Mouse (Mus musculus) heart, postnatal 0 days (tissue): ENCODE results near the gene E2f4. TPM values are rescaled to one million over a fixed set of nuclear protein-coding genes. Genes with fewer than 3 reads are reported as not detected.

Source experiments
- ATAC-seq: fragments of 200-750 bp; cut with Nextera tagmentation; 2 replicates; pipeline ENCODE4 v1.8.0; 2017; ENCODE audit warnings: low read depth, moderate number of reproducible peaks, moderate library complexity; ENCODE audit not compliant: insufficient read depth
- DNase-seq: peaks from one replicate; pipeline ENCODE4 v3.0.0-alpha.2; 2016; ENCODE audit warnings: low spot score
- H3K27ac ChIP-seq: fragments of 300-500 bp; sonication (generic); 2 replicates; pipeline ENCODE4 v1.5.1; 2014; ENCODE audit warnings: low read depth, mild to moderate bottlenecking
- H3K27me3 ChIP-seq: fragments of 300-500 bp; sonication (generic); 2 replicates; pipeline ENCODE4 v1.6.1; 2014; ENCODE audit warnings: low read length, mixed read lengths; ENCODE audit not compliant: control insufficient read depth, insufficient read depth
- H3K36me3 ChIP-seq: fragments of 300-500 bp; sonication (generic); replicated peaks from 2 replicates; pipeline ENCODE4 v1.6.1; 2014; ENCODE audit warnings: low read length, mixed read lengths; ENCODE audit not compliant: control insufficient read depth, insufficient read depth
- H3K4me1 ChIP-seq: fragments of 300-500 bp; sonication (generic); 2 replicates; pipeline ENCODE4 v1.6.1; 2014; ENCODE audit warnings: antibody characterized with exemption; ENCODE audit not compliant: control insufficient read depth, insufficient read depth
- H3K4me2 ChIP-seq: fragments of 300-500 bp; sonication (generic); 2 replicates; pipeline ENCODE4 v1.6.1; 2014; ENCODE audit warnings: low read depth, mild to moderate bottlenecking, low read length, moderate library complexity
- H3K4me3 ChIP-seq: fragments of 300-500 bp; sonication (generic); 2 replicates; pipeline ENCODE4 v1.5.1; 2014; ENCODE audit warnings: low read depth, low read length
- H3K9ac ChIP-seq: fragments of 300-500 bp; sonication (generic); replicated peaks from 2 replicates; pipeline ENCODE4 v1.6.1; 2014; ENCODE audit warnings: low read depth, low read length, mixed read lengths
- H3K9me3 ChIP-seq: fragments of 300-500 bp; sonication (generic); replicated peaks from 2 replicates; pipeline ENCODE4 v1.6.1; 2016; ENCODE audit warnings: low read length; ENCODE audit not compliant: control insufficient read depth
- CTCF ChIP-seq: IDR thresholded peaks from 2 replicates; pipeline ENCODE4 v1.5.1; 2016; ENCODE audit warnings: antibody characterized with exemption, control low read depth, low read depth
- EP300 ChIP-seq: IDR thresholded peaks from 2 replicates; pipeline ENCODE4 v1.6.1; 2016; ENCODE audit warnings: antibody characterized with exemption, low read depth
- WGBS: fragments of 180-500 bp; shearing (Covaris S2); extraction: QIAGEN DNeasy Blood & Tissue Kit; methylation state at CpG from one replicate; pipeline ENCODE4 v1.1.7; 2014; 5-methylcytosine and 5-hydroxymethylcytosine counted together
- polyA plus RNA-seq: library from polyadenylated mRNA; unstranded; fragments of >200 nt; fragmentation: Nextera tagmentation; extraction: Ambion mirVana; gene quantifications from 2 replicates; pipeline ENCODE4 v1.2.1, GENCODE M21; 2015
- total RNA-seq: library from RNA; depleted of rRNA; stranded (reverse); fragments of >200 nt; gene quantifications from 2 replicates; pipeline ENCODE4 v1.2.3, GENCODE M21; 2014; ENCODE audit warnings: low replicate concordance

Gene E2f4
- total and polyA plus RNA-seq, 2 experiments from 2014 or later, result 19.2 to 22.6 TPM

- WGBS, result 84% methylated on average over 12 of the region's 12 CpGs
- no peak overlapping the region for H3K4me3 ChIP-seq
- H3K4me2 ChIP-seq, result no peak overlapping the region
- H3K9ac ChIP-seq, result no peak overlapping the region
- H3K27ac ChIP-seq, result no peak overlapping the region
- DNase-seq (no peak), ATAC-seq (no peak)
- H3K4me1 ChIP-seq, result peaks cover 7% of the 10 kb centered on the region
- H3K27me3 ChIP-seq, result peaks cover 26% of the 10 kb centered on the region; the same call in 1 of the 2 replicates
- H3K36me3 ChIP-seq, result no peaks in the 10 kb centered on the region
- no peak for TF ChIP-seq EP300
- no peak for TF ChIP-seq CTCF
- no peaks in the 10 kb centered on the region for H3K9me3 ChIP-seq
Measured at GRCm38 (mm10) chr8:105281821-105282220, 15.6 kb upstream of the E2f4 start.

GRCm38 (mm10) chr8:105282239-105282638 lies 15.2 kb upstream of the E2f4 start:
- Histone ChIP-seq H3K27me3 (peaks cover 25% of the 10 kb centered on the region; the same call in 1 of the 2 replicates), H3K9me3 (no peaks in the 10 kb centered on the region), H3K4me1 (peaks cover 6% of the 10 kb centered on the region), H3K27ac (no peak overlapping the region), H3K4me2 (no peak overlapping the region), H3K36me3 (no peaks in the 10 kb centered on the region), H3K9ac (no peak overlapping the region), H3K4me3 (no peak overlapping the region)
- DNase-seq (no peak), ATAC-seq (no peak)
- TF ChIP-seq EP300 (no peak), CTCF (no peak)
- 63% methylated on average over 4 of the region's 4 CpGs for WGBS

- 0 out of 2 replicates have a peak overlapping the region, but pooled peaks have one; percentile 17 for H3K4me2 ChIP-seq
- H3K27ac ChIP-seq, result no peak overlapping the region
- H3K9ac ChIP-seq, result no peak overlapping the region
- H3K36me3 ChIP-seq, result no peaks in the 10 kb centered on the region
- ATAC-seq (peak; percentile 59; the same call in 1 of the 2 replicates), DNase-seq (no peak)
- H3K4me3 ChIP-seq, result no peak overlapping the region
- H3K9me3 ChIP-seq, result no peaks in the 10 kb centered on the region
- H3K27me3 ChIP-seq, result peaks cover 16% of the 10 kb centered on the region; the same call in 1 of the 2 replicates
- peaks cover 6% of the 10 kb centered on the region for H3K4me1 ChIP-seq
- WGBS, result 25% methylated on average over 23 of the region's 23 CpGs
- TF ChIP-seq CTCF (peak; percentile 76), EP300 (no peak)
Measured at GRCm38 (mm10) chr8:105283074-105283473, 14.4 kb upstream of the E2f4 start.

- Histone ChIP-seq H3K27me3 (0 out of 2 replicates have a peak, but pooled peaks cover 2% of the 10 kb centered on the region), H3K9me3 (no peaks in the 10 kb centered on the region), H3K4me2 (no peak overlapping the region), H3K36me3 (no peaks in the 10 kb centered on the region), H3K4me1 (peaks cover 11% of the 10 kb centered on the region), H3K27ac (no peak overlapping the region), H3K4me3 (no peak overlapping the region), H3K9ac (no peak overlapping the region)
- TF ChIP-seq EP300 (no peak), CTCF (no peak)
- DNase-seq (no peak), ATAC-seq (no peak)
- WGBS, result 46% methylated on average over 12 of the region's 12 CpGs
Measured at GRCm38 (mm10) chr8:105285514-105285913, 11.9 kb upstream of the E2f4 start.

- no peak for TF ChIP-seq CTCF
- no peak for TF ChIP-seq EP300
- Histone ChIP-seq H3K9me3 (no peaks in the 10 kb centered on the region), H3K36me3 (no peaks in the 10 kb centered on the region), H3K27me3 (0 out of 2 replicates have a peak, but pooled peaks cover 4% of the 10 kb centered on the region), H3K4me1 (peaks cover 12% of the 10 kb centered on the region), H3K4me3 (no peak overlapping the region), H3K9ac (no peak overlapping the region), H3K4me2 (no peak overlapping the region), H3K27ac (no peak overlapping the region)
- DNase-seq (no peak), ATAC-seq (no peak)
- WGBS, result 87% methylated on average over 4 of the region's 4 CpGs
Measured at GRCm38 (mm10) chr8:105286907-105287306, 10.6 kb upstream of the E2f4 start.

GRCm38 (mm10) chr8:105288231-105288630 lies 9.2 kb upstream of the E2f4 start:
- H3K27me3 ChIP-seq, result 0 out of 2 replicates have a peak, but pooled peaks cover 4% of the 10 kb centered on the region
- H3K36me3 ChIP-seq, result no peaks in the 10 kb centered on the region
- DNase-seq (no peak), ATAC-seq (no peak)
- H3K4me2 ChIP-seq, result no peak overlapping the region
- no peaks in the 10 kb centered on the region for H3K9me3 ChIP-seq
- WGBS, result 84% methylated on average over 5 of the region's 5 CpGs
- no peak overlapping the region for H3K9ac ChIP-seq
- H3K27ac ChIP-seq, result no peak overlapping the region
- no peak overlapping the region for H3K4me3 ChIP-seq
- no peak for TF ChIP-seq EP300
- TF ChIP-seq CTCF, result peak; percentile 1
- peaks cover 12% of the 10 kb centered on the region for H3K4me1 ChIP-seq
